Mouse (Mus musculus): Measurements from ENCODE around the gene Rnf25. TPM values are rescaled to one million over a fixed set of nuclear protein-coding genes. Genes with fewer than 3 reads are reported as not detected.

Gene Rnf25
- polyA plus RNA-seq, 1 experiment = 146 TPM

- no peaks in the 10 kb centered on the region for H3K4me1 ChIP-seq (ENCODE audit: control insufficient read depth, insufficient read depth, low read length)
- no peak overlapping the region for H3K4me3 ChIP-seq (replicated peaks; ENCODE audit: insufficient read depth, low read depth, low read length)
- DNase-seq = no peak
- WGBS = 88% methylated on average over 29 of the region's 29 CpGs
- no peak overlapping the region for H3K27ac ChIP-seq (ENCODE audit: insufficient read depth, low read length)
- no peaks in the 10 kb centered on the region for H3K27me3 ChIP-seq (ENCODE audit: control insufficient read depth, insufficient read depth, low read length)
- TF ChIP-seq POLR2A (IDR thresholded peaks at IDR 0.05; ENCODE audit: borderline replicate concordance, insufficient read depth, low read length) (no peak), CTCF (IDR thresholded peaks at IDR 0.05; ENCODE audit: borderline replicate concordance, insufficient read depth, low read depth, low read length) (peak; percentile 17; the same call in 1 of the 2 replicates)
Observed at GRCm38 (mm10) chr1:74569739-74570719, 31.2 kb downstream of the Rnf25 start.

GRCm38 (mm10) chr1:74565834-74566233 lies 35.4 kb downstream of the Rnf25 start:
- TF ChIP-seq CTCF (IDR thresholded peaks at IDR 0.05; ENCODE audit: borderline replicate concordance, insufficient read depth, low read depth, low read length) = no peak
- TF ChIP-seq POLR2A (IDR thresholded peaks at IDR 0.05; ENCODE audit: borderline replicate concordance, insufficient read depth, low read length) = no peak
- WGBS = 51% methylated on average over 6 of the region's 6 CpGs
- H3K4me3 ChIP-seq (replicated peaks; ENCODE audit: insufficient read depth, low read depth, low read length) = no peak overlapping the region

GRCm38 (mm10) chr1:74559061-74559460 lies 42.1 kb downstream of the Rnf25 start:
- Histone ChIP-seq H3K27me3 (ENCODE audit: control insufficient read depth, insufficient read depth, low read length) (no peaks in the 10 kb centered on the region), H3K4me1 (ENCODE audit: control insufficient read depth, insufficient read depth, low read length) (no peaks in the 10 kb centered on the region), H3K4me3 (replicated peaks; ENCODE audit: insufficient read depth, low read depth, low read length) (no peak overlapping the region), H3K27ac (ENCODE audit: insufficient read depth, low read length) (no peak overlapping the region)
- TF ChIP-seq POLR2A (IDR thresholded peaks at IDR 0.05; ENCODE audit: borderline replicate concordance, insufficient read depth, low read length) = no peak
- no peak for TF ChIP-seq CTCF (IDR thresholded peaks at IDR 0.05; ENCODE audit: borderline replicate concordance, insufficient read depth, low read depth, low read length)
- 92% methylated on average over 5 of the region's 5 CpGs for WGBS
- DNase-seq = no peak

More at GRCm38 (mm10) chr1:74565834-74566233, 35.4 kb downstream of the Rnf25 start:
- no peaks in the 10 kb centered on the region for H3K27me3 ChIP-seq (ENCODE audit: control insufficient read depth, insufficient read depth, low read length)
- H3K4me1 ChIP-seq (ENCODE audit: control insufficient read depth, insufficient read depth, low read length) = no peaks in the 10 kb centered on the region
- DNase-seq = no peak
- no peak overlapping the region for H3K27ac ChIP-seq (ENCODE audit: insufficient read depth, low read length)

- 70% methylated on average over 4 of the region's 4 CpGs for WGBS
- Histone ChIP-seq H3K4me3 (replicated peaks; ENCODE audit: insufficient read depth, low read depth, low read length) (peak within 1 kb of the TSS; percentile 76), H3K27me3 (ENCODE audit: control insufficient read depth, insufficient read depth, low read length) (no peaks in the 10 kb centered on the region), H3K27ac (ENCODE audit: insufficient read depth, low read length) (peak within 1 kb of the TSS; percentile 31; the same call in 1 of the 2 replicates), H3K4me1 (ENCODE audit: control insufficient read depth, insufficient read depth, low read length) (peaks cover 12% of the 10 kb centered on the region; the same call in 1 of the 2 replicates)
- DNase-seq = no peak
- TF ChIP-seq CTCF (IDR thresholded peaks at IDR 0.05; ENCODE audit: borderline replicate concordance, insufficient read depth, low read depth, low read length) = no peak
- TF ChIP-seq POLR2A (IDR thresholded peaks at IDR 0.05; ENCODE audit: borderline replicate concordance, insufficient read depth, low read length) = no peak
Observed at GRCm38 (mm10) chr1:74544184-74544583, 57.0 kb downstream of the Rnf25 start, which contains the start of gene Usp37. Gene Usp37 (minus strand): TSS chr1:74544284.

Other genes starting within 250 kb of the Rnf25 start
- 2.1 and 3.3 TPM in 2 replicates for gene Catip, start 239.3 kb downstream of the Rnf25 start, polyA plus RNA-seq (2012; rRNA removed)
- 4.7 and 5.6 TPM in 2 replicates for gene Slc11a1, start 226.2 kb downstream of the Rnf25 start, polyA plus RNA-seq (2012; rRNA removed)
- gene Ctdsp1, start 209.9 kb downstream of the Rnf25 start, polyA plus RNA-seq (2012; rRNA removed) = 35.7 and 37.2 TPM in 2 replicates
- 0.39 and 0.59 TPM in 2 replicates for gene Vil1, start 192.0 kb downstream of the Rnf25 start, polyA plus RNA-seq (2012; rRNA removed)
- 28.4 and 28.5 TPM in 2 replicates for gene Cnot9, start 95.3 kb downstream of the Rnf25 start, polyA plus RNA-seq (2012; rRNA removed)
- gene Plcd4, start 58.5 kb downstream of the Rnf25 start, polyA plus RNA-seq (2012; rRNA removed) = 28.1 and 29.0 TPM in 2 replicates
- 11.7 and 12.5 TPM in 2 replicates for gene Usp37, start 57.1 kb downstream of the Rnf25 start, polyA plus RNA-seq (2012; rRNA removed)
- 26.8 and 30.1 TPM in 2 replicates for gene Zfp142, start 13.2 kb downstream of the Rnf25 start, polyA plus RNA-seq (2012; rRNA removed)
- 26.7 and 28.9 TPM in 2 replicates for gene Bcs1l, start 13.1 kb downstream of the Rnf25 start, polyA plus RNA-seq (2012; rRNA removed)
- 4.7 and 6.2 TPM in 2 replicates for gene Stk36, start within 50 bp of the Rnf25 start, polyA plus RNA-seq (2012; rRNA removed)
- 22.4 and 24.9 TPM in 2 replicates for gene Ttll4, start 60.3 kb upstream of the Rnf25 start, polyA plus RNA-seq (2012; rRNA removed)
- 30.4 and 32.4 TPM in 2 replicates for gene Cyp27a1, start 112.2 kb upstream of the Rnf25 start, polyA plus RNA-seq (2012; rRNA removed)
- gene Prkag3, start 147.8 kb upstream of the Rnf25 start, polyA plus RNA-seq (2012; rRNA removed) = 0.33 and 0.52 TPM in 2 replicates
- gene Wnt6, start 170.5 kb upstream of the Rnf25 start, polyA plus RNA-seq (2012; rRNA removed) = 3.6 and 4.0 TPM in 2 replicates
- gene Wnt10a, start 190.1 kb upstream of the Rnf25 start, polyA plus RNA-seq (2012; rRNA removed) = 0.36 and 0.59 TPM in 2 replicates